Mouse (Mus musculus) hindlimb bud, embryonic 11.5 days (tissue): ENCODE data around the gene Slc39a11.

Experiments
- DNase-seq: peaks from one replicate; pipeline ENCODE4 v3.0.0-alpha.2; 2012; ENCODE audit warnings: low read depth, low spot score; ENCODE audit errors: extremely low spot score

The Slc39a11 gene

DNA sequence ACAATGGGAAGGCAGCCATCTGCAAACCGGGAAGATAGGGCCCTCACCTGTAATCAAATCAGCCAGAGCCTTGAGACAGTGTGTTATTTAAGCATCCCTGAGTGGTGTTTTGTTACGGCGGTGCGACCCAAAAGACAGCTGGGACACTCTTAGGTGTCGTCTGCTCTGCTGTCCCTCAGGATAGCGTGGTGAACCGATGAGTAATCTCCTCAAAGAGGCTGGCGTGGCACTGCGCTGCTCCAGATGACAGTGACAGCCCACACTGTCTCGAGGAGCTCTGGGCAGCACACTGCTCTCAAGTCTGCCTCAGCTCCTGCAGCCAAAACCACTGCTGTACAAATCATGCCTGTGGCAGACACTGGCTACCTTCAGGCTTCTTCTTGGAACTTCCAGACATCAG is 133.7 kb downstream of the Slc39a11 start:
- DNase-seq: no peak

DNA sequence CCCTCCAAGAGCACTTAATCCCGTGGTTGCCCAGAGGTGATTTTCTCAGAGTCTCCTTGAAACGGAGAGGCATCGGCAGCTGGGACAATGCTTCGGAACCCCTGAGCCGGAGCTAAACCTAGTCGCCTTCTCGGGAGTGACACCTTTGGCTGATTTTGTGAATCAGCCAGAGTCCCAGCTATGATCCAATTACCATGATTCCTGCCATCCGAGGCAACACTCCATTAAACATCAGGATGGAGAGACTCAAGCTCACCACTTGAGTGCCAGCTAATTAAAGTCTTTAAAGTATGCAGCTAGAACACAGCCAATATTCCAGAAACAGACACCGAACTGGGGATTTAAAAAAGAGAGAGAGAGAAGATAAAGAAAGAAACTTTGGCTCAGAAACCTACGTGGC is 136.9 kb downstream of the Slc39a11 start:
- DNase-seq: no peak

DNA sequence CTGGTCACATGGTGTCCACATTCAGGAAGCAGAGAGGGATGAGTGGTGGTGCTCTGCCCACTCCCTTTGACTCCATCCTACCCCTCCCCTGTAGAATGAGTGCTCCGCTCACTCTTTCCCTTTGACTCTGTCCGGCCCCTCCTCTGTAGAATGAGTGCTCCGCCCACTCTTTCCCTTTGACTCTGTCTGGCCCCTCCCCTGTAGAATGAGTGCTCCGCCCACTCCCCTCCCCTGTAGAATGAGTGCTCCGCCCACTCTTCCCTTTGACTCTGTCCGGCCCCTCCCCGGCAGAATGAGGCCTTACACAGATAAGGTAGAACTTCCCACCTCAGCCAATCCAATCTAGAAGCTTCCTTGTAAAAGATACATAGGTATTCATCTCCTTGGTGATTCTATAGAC is 137.7 kb downstream of the Slc39a11 start:
- no peak for DNase-seq

DNA sequence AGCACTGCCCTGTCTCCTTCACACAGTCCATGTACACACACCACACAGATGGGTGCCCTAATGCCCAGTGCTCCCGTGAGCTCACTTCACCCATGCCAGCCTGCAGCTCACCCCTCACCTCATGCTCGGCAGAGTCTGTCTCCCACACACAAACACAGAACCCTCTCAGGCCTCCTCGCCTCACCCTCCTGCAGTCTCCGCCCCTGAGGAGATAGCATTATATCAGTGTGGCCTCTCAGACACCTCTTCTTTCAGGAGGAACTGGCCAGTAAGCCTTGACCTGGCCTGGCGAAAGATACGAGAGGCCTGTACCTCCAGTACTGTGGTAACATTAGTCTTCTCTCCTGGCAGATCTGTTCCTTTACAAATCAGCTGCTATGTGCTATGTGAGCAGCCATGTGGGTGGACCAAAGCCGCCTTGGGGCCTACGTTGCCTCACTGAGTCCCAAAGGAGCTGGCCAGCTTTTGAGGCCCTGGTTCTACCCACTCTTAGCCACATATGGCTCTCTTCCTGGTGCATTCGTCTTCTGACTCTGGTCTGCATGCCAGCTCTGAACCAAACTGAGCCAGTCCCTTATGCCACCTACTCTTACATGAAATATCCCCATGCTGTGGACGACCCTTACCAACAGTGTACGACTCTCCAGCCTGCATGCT is 138.8 kb downstream of the Slc39a11 start:
- DNase-seq: no peak

DNA sequence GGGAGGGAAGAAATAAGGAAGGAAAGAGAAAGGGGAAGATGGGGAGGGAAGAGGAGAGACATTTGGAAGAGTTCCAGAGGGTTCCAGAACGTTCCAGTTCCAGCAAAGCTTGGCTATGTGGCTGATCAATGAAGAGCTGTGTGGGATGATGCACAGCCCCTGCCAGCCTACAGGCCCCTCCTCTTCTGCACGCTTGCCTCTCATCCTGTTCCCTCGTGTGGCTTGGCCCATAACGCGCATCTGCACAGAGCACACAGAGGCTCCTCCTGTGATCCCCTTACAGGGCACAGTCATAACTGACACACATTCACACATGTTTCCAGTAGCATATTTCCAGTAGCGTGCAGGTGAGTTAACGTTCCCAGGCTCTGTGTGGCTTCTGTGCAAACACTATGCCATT is 139.6 kb downstream of the Slc39a11 start:
- no peak for DNase-seq

DNA sequence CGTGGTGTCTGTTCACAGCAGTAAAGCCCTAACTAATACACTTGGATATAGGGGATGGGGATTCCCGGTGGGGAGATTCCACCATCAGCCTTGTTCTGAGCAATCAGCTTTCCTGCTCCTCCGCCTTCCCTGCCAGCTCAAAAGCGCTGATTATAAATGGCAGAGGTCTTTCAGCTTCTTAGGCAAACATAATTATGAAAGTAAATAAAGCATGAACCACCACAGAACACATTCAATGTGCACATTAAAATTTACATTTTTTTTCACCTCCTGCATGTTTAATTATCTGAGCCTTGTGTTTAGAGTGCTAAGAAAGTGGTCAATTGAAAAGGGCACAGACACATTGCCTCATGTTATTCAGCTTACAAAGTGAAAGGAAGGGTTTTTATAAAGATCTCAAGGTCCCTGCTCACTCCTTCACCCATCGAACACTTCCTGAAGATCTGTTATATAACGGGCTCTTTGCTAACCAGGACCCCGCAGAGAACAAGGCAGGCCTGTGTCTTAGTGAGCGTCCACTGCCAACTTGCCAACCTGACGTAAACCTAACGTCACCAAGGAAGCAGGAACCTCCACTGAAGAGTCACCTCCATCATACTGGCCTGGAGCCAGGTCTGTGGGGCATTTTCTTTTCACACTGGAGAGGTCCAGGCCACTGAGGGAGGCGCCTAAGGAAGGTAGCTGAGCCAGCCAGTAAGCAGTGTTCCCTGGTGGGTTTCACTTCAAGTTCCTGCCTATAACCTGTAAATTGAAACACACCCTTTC is 142.0 kb downstream of the Slc39a11 start:
- DNase-seq: no peak

DNA sequence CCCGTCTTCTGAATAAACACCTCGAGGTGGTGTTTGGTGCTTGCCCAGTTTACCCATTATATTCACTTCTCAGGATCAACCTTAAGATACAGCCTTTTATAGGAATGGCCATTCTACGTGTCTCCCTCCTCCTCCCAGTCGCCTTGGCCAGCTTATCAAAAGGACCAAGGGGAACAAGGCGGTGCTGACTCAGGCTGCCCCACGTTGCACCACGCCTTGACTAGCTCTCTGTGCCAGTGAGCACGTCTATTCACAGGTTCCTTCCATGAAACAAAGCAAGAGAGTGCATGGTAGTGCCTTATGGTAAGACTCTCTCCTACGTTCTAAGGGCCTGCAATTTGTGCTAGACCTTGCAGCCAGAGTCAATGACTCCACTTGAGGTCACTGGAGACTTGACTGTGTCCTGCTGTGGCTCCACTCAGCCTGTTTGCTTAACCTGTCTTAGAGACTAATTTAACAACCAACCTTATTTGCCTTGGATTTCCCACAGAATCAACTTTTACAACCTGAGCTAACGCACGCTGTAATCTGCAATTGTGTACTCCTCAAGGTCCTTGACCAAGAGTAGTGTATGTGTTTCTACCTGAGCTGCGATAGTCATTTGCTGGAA is 144.2 kb downstream of the Slc39a11 start:
- DNase-seq: no peak

DNA sequence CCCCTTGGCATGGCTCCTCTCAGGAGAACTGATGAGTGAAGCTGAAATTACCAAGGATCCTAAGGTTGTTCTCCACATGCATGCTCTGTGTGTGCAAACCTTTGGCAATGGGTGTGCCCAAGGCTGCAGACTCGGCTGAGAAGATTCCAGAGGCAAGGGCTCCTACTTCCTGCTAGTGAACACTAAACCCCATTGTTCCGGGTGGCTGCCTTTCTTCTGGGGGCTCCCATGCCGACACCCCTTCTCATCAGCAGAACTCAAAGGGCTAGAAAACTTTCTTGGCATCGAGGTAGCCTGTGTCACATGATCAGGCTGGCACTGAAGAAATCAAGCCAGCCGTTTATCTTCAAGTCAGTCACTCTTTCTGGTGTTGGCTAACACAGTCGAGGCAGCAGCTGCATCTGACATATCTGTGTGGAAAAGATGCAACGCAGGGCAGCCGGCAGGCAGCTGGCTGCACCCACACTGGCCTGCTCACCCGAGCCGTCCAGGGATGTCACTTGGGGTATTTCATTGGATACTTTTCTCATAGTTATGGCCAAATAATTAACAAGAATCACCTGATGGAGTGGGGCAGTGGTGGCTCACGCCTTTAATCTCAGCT is 145.3 kb downstream of the Slc39a11 start:
- no peak for DNase-seq

DNA sequence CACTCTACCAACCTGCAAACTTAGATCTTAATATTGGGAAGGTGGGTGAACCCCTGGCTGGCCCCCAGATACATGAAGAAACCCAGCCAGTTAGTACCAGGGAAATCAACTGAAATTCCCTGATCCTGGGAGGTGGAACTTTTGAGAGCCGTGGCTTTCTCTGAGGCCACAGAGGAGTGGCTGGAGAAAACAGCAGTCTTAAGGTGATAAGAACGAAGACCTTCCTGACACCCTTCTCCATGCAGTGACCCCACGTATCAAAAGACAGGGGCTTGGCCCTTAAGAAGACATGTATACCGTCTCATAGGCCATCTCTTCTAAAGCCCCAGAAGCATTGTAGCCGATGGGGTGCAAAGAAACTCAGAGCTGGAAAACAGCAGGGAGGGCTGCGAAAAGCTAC is 146.9 kb downstream of the Slc39a11 start:
- no peak for DNase-seq

DNA sequence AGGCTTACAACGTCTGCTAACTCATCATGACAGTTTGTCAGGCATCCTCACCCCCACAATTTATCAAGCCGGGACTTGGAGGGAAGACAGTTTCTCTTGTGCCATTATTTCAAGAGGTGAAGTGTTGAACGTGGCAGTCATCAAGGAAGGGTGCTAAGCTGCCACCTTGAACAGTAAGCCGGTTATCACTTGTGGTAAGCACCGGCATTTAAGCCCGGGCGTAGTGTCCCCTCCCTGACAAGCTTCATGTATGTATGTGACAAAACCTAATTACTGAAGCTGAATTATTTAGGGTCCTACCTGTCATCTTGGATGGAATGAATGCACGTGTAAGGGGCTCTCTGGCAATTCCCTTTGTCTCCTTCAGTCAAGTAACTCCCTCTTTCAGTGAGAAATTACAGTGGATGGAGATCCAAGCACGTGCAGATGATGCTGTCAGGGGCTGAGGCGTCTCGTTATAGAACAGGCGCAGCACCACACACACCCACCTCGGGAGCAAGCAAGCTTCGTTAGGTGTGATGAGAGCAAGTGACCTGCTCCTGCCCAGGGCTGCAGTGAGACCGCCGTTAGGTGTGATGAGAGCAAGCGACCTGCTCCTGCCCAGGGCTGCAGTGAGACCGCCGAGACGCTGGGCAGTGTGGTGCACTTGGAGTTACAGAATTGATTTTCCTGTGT is 149.1 kb downstream of the Slc39a11 start:
- no peak for DNase-seq

DNA sequence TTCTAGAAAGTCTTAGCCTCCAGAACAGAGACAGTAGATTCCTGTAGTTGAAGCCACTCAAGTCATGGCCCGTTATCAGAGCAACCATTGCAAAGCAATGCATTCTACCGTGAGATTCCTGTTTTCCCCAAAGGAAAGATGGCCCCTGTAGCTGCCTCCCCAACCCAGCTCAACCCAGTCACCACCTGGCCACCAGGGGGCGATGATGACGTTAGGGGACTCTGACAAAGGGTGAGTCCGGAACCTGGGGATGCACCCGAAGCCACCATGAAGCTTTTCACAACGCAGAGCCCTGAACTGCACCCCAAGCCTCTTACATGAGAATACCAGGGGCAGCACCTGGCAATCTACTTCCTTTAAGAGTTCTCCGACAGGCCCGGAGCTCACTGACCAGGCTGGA is 151.0 kb downstream of the Slc39a11 start:
- DNase-seq: no peak

DNA sequence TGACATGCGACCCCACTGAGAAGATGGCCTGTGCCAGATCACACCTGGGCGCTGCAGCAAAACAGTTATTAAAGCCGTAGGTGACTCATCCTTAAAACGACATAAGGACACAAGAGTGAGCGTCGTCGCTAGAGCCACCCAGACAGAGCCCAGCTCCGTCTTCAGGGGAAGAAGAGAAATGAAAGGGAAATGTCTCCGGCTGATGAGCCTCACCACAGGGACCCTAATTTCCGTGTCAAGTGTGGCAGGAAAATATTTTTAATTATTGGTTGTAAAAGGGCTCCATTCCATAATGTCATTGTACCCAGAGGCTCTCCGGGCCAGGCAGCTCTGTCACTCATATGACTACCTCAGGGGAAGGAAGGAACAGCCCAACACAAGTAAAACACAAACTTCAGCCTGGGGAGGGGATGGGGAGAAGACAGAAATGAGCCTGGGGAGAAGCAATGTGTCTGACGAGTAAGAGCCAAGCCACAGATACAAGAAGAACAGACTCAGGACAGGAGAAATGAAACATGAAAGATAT is 155.8 kb downstream of the Slc39a11 start:
- DNase-seq: no peak

DNA sequence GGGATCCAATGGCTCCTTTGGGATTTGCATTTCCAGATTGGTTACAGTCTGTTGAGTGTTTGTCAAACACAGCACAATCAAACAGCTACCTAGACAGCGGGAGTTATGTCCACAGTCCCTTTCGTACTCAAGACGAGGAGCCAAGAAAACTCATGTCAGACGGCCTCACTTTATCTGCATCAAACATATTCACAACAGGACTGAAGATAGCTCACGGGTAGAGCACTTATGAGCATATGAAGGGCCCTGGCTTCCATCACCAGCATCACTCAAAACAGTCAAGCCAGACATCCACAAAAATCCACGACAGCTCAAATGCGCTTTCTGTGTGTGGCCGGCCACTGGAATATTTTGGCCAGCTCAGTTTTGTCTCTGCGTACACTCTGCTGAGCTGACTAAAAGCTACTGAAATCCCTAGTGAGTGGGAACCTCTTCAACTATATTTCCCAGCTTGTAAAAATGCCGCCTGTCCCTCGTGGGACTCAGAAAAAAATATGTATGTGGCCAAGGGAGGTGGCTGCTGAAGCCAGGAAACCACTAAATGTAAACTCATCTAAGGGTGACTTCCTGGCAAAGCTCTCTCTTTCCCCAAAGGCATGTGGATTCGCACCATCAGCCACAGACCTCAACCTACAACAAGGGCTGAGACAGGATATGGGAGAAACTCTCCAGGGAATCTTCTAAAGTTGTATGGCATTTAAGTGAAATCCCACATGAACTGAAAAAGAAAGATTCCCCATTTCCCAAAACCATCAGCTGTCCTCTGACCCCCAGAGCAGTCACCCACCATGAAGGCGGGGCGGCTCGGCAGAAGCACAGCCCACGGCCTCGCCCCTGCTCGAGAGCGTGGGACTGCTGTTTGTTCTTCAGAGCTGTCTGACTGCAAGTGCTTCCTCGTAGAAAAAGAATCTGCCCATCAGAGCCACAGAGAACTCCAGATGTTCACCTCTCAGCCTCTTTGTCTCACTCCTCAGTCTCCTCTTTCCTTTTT is 159.1 kb downstream of the Slc39a11 start:
- no peak for DNase-seq

DNA sequence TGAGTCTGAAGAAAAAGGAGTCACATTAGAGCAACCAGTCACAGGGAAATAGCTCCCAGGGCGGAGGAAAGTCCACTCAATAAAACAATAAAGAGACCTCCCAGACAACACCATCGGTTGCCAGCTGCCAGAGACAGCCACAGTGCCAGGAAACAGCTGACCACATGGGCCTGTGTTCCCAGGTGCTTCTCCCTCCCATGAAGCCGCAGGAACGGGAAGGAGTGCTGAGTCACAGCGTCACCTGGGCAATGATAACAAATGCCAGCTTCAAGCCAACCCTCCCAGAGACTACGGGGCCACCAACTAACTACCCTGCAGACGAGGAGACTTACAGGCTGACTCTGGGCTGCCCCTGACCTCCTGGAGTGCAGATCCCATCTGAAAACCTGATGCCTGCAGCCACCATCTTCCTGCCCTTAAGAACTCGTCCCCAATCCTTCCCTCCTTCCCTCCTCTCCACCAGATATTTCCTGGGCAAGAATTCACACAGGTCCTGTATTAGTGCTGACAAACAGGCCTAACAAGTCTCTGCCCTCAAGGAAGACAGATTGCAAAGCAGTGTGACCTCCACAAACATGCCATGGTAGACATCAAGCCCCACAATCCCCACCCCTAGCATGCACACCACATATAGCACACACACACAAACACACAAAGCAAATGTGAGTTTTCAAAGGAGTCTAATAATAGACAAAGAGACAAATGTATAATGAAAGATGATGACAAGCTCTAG is 162.1 kb downstream of the Slc39a11 start:
- no peak for DNase-seq

DNA sequence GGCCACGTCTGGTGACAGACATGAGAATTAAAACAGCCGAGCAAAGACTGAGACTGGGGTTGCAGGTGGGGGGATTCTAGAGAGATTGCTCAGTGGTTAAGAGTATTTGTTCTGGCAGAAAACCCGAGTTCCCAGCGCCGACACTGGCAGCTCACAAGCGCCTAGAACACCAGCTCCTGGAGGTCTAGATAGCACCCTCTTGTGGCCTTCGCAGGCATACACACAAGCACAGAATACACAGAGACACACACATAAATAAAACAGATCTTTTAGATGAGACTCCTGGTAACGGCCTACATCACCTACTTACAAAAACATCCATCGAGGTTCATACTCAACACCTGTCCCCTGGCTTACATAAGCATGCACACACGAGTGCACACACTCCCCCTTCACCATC is 165.8 kb downstream of the Slc39a11 start:
- DNase-seq: no peak

DNA sequence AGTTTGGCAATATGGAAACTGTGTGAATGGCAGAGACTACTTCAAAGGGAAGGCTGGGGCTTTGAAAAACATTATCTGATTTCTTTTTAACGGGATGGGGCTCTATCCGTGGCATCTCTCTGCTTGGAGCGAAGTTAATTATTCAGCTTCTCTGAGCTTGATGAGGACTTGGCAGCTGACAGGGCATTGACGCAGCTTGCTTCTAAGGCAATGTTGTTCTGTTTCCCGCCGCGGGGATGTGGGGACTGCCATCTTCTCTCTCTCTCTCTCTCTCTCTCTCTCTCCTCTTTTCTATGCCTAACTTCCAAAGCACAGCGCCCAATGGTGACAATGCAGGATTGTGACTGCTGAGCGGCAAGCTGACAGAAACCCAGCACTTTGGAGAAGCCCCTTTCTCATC is 172.3 kb downstream of the Slc39a11 start:
- no peak for DNase-seq

DNA sequence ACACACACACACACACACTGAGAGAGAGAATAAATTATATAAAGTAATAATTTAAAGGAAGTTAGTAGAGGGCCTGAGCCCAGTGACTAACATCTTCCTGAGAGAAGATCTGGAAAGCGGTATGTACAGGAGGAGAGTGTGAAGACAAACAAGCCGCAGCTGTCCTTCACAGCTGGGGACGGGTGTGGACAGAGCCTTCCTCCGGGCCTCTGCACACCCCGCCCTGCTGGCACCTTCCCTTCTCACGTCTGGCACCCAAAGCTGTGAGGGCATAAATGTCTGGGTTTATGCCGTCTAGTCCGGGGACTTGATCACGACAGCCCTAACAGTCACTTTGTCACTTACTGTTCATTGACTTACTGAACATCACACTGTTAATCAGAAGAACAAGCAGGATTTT is 173.2 kb downstream of the Slc39a11 start:
- DNase-seq: no peak

DNA sequence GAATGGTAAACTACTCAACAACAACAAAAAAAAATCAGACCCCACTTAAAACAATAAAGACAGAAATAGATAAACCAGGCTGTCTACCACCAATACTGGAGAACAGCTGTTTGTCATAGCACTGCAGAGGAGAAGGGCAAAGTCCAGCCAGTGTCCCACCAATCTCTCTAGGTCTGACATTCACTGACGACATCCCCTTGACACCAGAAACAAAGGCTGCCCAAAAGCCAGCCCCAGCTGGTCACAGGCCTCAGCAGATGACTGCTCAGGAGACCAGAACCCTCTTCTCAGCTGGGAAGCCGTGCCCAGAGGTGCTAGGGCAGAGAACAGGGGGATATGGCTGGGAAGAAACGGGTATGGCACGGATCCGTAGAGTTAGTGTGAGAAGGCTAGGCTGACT is 174.4 kb downstream of the Slc39a11 start:
- no peak for DNase-seq

DNA sequence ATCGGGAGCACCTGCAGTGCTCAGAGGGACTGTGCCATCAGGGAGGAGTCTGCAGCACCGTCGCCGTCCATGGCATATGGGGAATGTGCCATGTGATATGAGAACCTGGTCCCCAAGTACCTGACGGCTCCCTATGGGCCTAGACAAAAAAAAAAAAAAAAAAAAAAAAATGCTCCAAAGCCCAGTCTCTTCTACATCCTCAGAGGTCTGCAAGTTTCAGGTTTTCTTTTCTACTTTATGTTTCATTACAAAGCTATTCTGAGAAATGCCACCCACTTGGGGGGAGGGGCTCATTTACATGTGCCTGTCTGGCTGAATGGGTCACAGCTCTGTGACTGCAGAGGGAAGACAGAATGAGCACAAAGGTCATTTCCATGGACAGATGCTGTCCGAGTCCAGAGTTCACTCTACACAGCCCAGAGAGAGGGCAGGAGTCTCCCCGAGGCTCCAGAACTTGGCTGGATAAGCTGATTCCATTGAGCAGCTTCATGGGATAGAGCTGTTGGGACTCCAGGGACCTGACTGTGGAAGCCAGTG is 175.8 kb downstream of the Slc39a11 start:
- no peak for DNase-seq
